Mouse (Mus musculus): ENCODE data around the gene Zkscan1. TPM values are rescaled to one million over a fixed set of nuclear protein-coding genes. Genes with fewer than 3 reads are reported as not detected.
A peak's percentile ranks its signal among the peaks of the same experiment; 100 is the strongest.
"Not testable (repeated sequence)": the region's sequence is repeated elsewhere in the genome, so short reads cannot be mapped to it uniquely, and the experiment has no call there.

Zkscan1 gene
- total RNA-seq, 1 experiment from 2014 or later: 14.7 TPM

GRCm38 (mm10) chr5:138109847-138110396 lies 25.0 kb downstream of the Zkscan1 start:
- ATAC-seq (replicated peaks; ENCODE audit: insufficient number of reproducible peaks, low FRiP score, low TSS enrichment, poor library complexity, severe bottlenecking): not testable (repeated sequence)

DNA sequence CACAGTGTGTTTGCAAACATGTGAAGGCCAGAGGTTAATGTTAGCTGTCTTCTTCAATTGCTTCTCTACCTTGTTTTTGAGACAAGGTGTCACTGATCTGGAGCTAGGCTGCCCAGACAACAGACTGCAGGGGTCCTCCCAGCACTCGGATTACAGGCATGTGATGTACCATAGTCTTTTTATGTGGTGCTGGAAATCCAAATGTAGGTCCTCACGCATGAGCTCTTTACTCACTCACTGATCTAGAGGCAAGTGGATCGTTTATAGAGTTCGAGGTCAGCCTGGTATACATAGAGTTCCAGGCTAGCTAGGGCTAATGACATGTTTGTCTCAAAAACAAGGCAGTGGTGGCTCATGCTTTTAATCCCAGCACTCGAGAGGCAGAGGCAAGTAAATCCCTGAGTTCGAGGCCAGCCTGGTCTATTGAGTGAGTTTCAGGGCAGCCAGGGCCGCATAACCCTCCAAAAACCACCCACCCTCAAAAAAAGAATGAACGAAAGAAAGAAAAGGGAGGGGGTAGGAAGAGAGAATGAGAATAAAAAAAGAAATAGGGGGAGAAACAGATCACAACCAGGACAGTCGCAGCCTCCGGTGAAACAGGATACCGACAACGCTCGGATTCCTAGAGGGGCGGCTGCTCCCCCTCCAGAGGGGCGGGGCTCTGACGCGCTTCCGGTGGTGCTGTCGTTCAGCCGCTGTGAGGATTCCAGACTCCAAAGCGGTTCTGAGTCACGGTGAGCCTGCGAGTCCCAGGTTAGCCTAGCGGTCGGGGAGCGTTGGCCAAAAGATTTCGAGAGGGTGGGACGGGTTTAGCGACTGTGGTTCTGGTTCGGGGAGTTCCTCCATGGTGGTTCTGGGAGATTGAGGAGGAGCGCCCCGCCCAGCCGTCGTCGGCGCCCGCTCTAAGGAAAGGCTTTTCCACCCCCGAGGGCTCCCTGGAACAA lies 31.6 kb downstream of the Zkscan1 start, which contains the start of gene Zscan21:
Zscan21 (plus strand) TSS at position 649 of the 944 bp plus-strand sequence.
- ATAC-seq (replicated peaks; ENCODE audit: insufficient number of reproducible peaks, low FRiP score, low TSS enrichment, poor library complexity, severe bottlenecking): peak; percentile 97

GRCm38 (mm10) chr5:138117199-138118015 lies 32.5 kb downstream of the Zkscan1 start:
- ATAC-seq (replicated peaks; ENCODE audit: insufficient number of reproducible peaks, low FRiP score, low TSS enrichment, poor library complexity, severe bottlenecking): no peak

GRCm38 (mm10) chr5:138118041-138118440 lies 33.2 kb downstream of the Zkscan1 start:
- no peak for ATAC-seq (replicated peaks; ENCODE audit: insufficient number of reproducible peaks, low FRiP score, low TSS enrichment, poor library complexity, severe bottlenecking)

- ATAC-seq (replicated peaks; ENCODE audit: insufficient number of reproducible peaks, low FRiP score, low TSS enrichment, poor library complexity, severe bottlenecking): no peak
Observed at GRCm38 (mm10) chr5:138132425-138133064, 47.7 kb downstream of the Zkscan1 start.

DNA sequence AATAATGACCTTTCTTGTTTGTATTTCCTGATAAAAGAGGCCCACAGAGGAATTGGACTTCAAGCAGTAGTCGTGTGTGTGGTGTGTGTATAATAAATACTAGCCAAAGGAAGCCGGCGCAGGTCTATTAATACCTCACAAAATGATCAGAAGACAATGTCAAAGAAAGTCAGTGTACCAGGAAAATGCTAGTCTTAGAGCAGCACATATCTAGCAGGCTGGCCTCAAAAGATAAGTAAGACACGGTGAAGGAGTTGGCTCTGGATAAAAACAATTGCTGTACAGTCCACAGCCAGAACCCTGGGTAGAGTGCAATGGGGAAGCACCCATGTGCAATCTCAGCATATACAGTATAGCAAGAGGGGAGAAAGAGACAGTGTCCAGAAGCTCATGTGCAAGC lies 52.4 kb downstream of the Zkscan1 start:
- no peak for ATAC-seq (replicated peaks; ENCODE audit: insufficient number of reproducible peaks, low FRiP score, low TSS enrichment, poor library complexity, severe bottlenecking)

GRCm38 (mm10) chr5:138137935-138138549 lies 53.2 kb downstream of the Zkscan1 start:
- peak; percentile 80 for ATAC-seq (replicated peaks; ENCODE audit: insufficient number of reproducible peaks, low FRiP score, low TSS enrichment, poor library complexity, severe bottlenecking)

DNA sequence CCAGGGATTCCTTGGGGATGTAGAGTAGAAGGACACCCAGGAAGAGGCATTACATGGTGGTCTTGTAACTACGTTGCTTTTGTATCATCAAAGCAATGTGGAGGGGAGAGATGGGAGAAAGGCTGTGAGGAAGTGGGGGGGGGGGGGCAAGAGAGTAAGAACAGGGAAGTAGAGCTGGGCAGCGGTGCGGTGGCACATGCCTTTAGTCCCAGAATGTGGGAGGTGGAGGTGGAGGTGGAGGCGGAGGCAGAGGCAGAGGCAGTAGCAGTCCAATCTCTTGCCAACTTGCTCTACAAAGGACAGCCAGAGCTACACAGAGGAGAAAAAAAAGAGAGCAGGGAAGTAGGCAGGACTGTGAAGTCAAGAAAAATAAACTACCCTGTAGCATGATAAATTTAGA lies 53.7 kb downstream of the Zkscan1 start:
- ATAC-seq (replicated peaks; ENCODE audit: insufficient number of reproducible peaks, low FRiP score, low TSS enrichment, poor library complexity, severe bottlenecking): no peak

GRCm38 (mm10) chr5:138154390-138154789 lies 69.5 kb downstream of the Zkscan1 start:
- ATAC-seq (replicated peaks; ENCODE audit: insufficient number of reproducible peaks, low FRiP score, low TSS enrichment, poor library complexity, severe bottlenecking): no peak

GRCm38 (mm10) chr5:138155443-138155976 lies 70.6 kb downstream of the Zkscan1 start, which contains the start of gene Zfp113:
Zfp113 (minus strand) TSS chr5:138155744.
- peak; percentile 97 for ATAC-seq (replicated peaks; ENCODE audit: insufficient number of reproducible peaks, low FRiP score, low TSS enrichment, poor library complexity, severe bottlenecking)

Other genes starting within 250 kb of the Zkscan1 start
- 231 to 298 TPM (median 257 TPM) in 3 replicates for gene Pilra, start 248.8 kb upstream of the Zkscan1 start, total RNA-seq (2017)
- gene Pilrb1, start 227.0 kb upstream of the Zkscan1 start, total RNA-seq (2017): 98.4 to 185 TPM (median 149 TPM) in 3 replicates
- 111 to 176 TPM (median 151 TPM) in 3 replicates for gene Pilrb2, start 213.3 kb upstream of the Zkscan1 start, total RNA-seq (2017)
- not detected in 3 replicates for gene Cyp3a13, start 163.5 kb upstream of the Zkscan1 start, total RNA-seq (2017)
- gene Gjc3, start 122.0 kb upstream of the Zkscan1 start, total RNA-seq (2017): 0.29 TPM in 1 of 3 replicates, not detected in the others
- gene Azgp1, start 103.6 kb upstream of the Zkscan1 start, total RNA-seq (2017): not detected in 3 replicates
- gene Smok3a, start 63.8 kb upstream of the Zkscan1 start, total RNA-seq (2017): not detected in 3 replicates
- not detected in 3 replicates for gene Smok3b, start 63.7 kb upstream of the Zkscan1 start, total RNA-seq (2017)
- not detected in 3 replicates for gene Smok3c, start 31.9 kb upstream of the Zkscan1 start, total RNA-seq (2017)
- gene Zscan21, start 31.8 kb downstream of the Zkscan1 start, total RNA-seq (2017): 6.9 to 14.7 TPM (median 7.6 TPM) in 3 replicates
- 2.5 to 8.9 TPM (median 3.0 TPM) in 3 replicates for gene Zfp113, start 70.7 kb downstream of the Zkscan1 start, total RNA-seq (2017)
- gene Cops6, start 76.0 kb downstream of the Zkscan1 start, total RNA-seq (2017): 23.6 to 44.1 TPM (median 36.4 TPM) in 3 replicates
- 26.2 to 32.8 TPM (median 27.0 TPM) in 3 replicates for gene Ap4m1, start 86.9 kb downstream of the Zkscan1 start, total RNA-seq (2017)
- gene Mcm7, start 87.3 kb downstream of the Zkscan1 start, total RNA-seq (2017): 53.2 to 96.5 TPM (median 70.8 TPM) in 3 replicates
- gene Taf6, start 102.4 kb downstream of the Zkscan1 start, total RNA-seq (2017): 14.3 to 27.3 TPM (median 19.1 TPM) in 3 replicates
- gene Cnpy4, start 102.4 kb downstream of the Zkscan1 start, total RNA-seq (2017): 38.5 to 45.5 TPM (median 43.7 TPM) in 3 replicates
- 1.1 TPM in 1 of 3 replicates, not detected in the others for gene Mblac1, start 109.2 kb downstream of the Zkscan1 start, total RNA-seq (2017)
- 0.48 TPM in 1 of 3 replicates, not detected in the others for gene Nxpe5, start 140.8 kb downstream of the Zkscan1 start, total RNA-seq (2017)
- 40.8 to 59.6 TPM (median 40.9 TPM) in 3 replicates for gene Lamtor4, start 170.4 kb downstream of the Zkscan1 start, total RNA-seq (2017)
- 18.5 to 45.5 TPM (median 18.5 TPM) in 3 replicates for gene BC037034, start 178.9 kb downstream of the Zkscan1 start, total RNA-seq (2017)
- not detected in 3 replicates for gene Gal3st4, start 187.8 kb downstream of the Zkscan1 start, total RNA-seq (2017)
- not detected in 3 replicates for gene Gm43720, start 194.9 kb downstream of the Zkscan1 start, total RNA-seq (2017)
- gene Gpc2, start 194.9 kb downstream of the Zkscan1 start, total RNA-seq (2017): 0.53 to 0.87 TPM (median 0.67 TPM) in 3 replicates
- gene Stag3, start 195.2 kb downstream of the Zkscan1 start, total RNA-seq (2017): 1.3 to 2.2 TPM (median 1.6 TPM) in 3 replicates